Mouse (Mus musculus): ENCODE data around the gene Csad.

Gene Csad

DNA sequence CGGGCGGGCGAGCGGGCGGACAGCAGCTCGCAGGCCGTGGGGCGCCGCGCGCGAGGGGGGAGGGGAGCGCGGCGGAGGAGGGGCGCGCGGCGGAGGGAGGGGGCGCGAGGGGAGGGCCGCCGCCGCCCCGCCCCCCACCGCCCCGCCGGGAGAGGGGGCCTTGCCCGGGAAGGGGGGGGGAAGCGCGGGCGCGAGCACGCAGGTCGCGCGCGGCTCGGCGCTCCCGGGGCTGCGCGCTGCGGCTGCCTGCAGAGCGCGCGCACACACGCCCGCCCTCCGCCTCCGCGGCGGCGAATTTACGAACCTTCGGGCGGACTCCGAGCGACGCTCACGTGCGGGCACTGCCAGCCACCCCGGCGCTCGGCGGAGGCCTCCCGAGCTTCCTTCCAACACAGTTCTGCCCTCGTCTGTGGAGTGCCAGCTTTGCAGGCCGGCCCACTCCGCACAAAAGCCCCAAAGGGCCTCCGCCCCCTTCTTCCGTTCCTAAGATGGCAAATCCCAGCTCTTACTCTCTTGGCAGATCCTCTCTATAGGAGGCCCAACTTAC is 616 bp downstream of the Csad start:
- in situ Hi-C loops (cut with MboI, MseI): loop anchor here in 1 of 2 experiments (10.0 kb wide), 1 partner anchor 1449 kb away; no protein-coding TSS in a partner anchor

DNA sequence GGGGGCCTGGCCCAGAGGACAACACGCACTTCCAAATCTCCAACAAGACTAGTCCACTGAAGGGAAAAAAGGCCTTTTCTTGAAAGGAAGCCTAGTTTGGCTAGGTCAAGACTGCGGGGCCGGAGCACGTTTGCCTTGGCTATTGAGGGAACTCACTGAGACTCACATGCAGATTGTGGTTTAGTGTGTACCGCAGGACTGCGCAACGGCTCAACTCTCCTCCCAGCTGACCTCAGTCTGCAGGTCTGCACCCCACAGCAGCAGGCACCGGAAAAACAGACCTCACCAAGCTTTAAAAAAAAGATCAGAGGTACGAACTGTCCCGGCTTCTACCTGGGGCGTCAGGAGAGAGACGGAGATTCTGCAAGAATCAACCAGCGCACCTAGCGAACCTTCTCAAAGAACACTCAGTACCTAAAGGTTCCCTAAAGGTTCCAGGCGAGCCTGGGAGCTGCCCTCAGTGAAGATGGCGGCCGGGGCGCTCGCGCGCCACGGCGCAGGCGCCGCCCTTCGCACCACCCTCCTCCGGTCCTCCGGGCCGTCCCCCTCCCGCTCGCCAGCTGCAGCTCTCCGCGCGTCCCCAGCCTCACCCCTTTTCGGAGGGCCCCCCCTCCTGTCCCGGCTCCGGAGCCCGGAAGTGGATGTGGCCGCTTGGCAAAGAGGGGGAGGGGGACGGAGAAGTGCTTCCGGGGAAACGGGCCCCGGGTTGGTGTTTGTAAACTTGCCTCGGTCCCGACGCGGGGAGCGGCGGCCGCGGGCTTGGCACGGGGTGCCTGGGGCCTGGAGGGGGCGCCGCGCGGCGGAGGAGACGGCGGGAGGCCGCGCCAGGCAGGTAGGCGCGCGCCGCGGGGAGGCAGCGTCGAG is 1.3 kb downstream of the Csad start, which contains the start of gene Zfp740:
Gene Zfp740, plus strand, starts transcription at position 279 of the 864 bp plus-strand sequence.
- in situ Hi-C loops (cut with MboI, MseI): loop anchor here in 1 of 2 experiments (10.0 kb wide), 1 partner anchor 1448 kb away; no protein-coding TSS in a partner anchor

DNA sequence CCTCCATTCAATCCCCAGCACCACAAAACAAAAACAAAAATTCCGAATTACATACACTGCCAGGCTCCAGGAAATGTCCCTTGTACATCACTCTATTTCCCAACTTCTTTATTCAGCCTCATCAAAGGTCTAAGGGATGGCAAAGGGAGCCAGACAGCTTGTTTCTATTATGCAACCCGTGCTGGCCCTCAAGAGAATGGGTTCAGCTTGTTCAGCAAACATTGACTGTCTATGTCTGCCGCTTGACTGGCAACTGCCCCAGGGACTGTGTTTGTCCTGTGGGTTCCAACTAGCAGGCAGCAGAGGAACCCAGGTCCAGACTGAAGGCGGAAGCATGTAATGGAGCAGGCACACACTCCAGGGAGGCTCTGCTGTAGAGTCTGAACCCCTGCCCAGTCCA is 5.7 kb downstream of the Csad start:
- in situ Hi-C loops (cut with MboI, MseI): no loop called here

DNA sequence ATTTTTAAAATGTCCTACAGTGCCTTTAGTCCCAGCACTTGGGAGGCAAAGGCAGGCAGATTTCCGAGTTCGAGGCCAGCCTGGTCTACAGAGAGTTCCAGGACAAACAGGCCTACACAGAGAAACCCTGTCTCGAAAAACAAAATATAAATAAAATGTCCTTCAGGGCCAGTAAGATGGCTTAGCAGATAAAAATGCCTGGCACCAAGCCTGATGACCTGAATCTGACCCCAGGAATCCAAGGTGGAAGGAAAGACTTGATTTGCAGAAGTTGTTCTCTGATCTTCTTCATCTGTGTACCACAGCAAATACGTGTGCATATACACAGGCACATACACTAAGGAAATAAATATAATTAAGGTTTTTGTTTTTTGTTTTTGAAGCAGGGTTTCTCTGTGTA is 9.2 kb downstream of the Csad start:
- in situ Hi-C loops (cut with MboI, MseI): no loop called here

DNA sequence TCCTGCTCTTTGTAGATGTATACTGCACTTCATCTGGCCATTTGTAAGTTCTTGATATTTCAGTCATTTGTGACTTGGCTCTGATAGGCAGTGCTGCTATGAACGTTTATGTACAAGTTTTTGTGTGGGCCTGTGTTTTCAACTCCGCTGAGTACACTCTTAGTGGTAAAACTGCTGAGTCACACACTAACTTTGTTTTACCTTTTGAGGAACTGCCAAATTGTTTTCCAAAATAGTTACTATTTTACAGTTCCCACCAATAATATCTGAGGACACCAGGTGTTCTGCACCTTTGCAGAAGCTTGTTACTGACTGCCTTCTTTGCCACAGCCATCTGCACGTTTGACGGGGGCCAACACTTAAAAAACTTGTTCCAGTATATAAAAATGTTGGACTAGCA is 10.1 kb downstream of the Csad start:
- in situ Hi-C loops (cut with MboI, MseI): no loop called here

DNA sequence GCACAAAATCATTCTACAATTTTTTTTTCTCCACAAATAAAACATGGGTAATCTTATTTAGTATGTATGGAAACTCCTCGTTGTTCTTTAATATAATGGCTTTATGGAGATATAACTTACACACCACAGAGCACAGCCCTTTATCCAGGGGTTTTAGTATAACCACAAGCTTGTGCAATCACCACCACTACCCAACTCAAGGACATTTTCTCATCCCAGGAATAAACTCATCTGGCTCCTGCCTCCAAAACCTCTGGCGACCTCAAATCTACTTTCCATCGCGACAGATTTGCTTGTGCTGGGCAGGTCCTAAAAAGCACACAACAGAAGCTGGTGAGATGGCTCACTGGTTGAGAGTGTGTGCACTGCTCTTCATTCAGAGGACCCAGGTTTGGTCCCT is 10.9 kb downstream of the Csad start:
- in situ Hi-C loops (cut with MboI, MseI): no loop called here

DNA sequence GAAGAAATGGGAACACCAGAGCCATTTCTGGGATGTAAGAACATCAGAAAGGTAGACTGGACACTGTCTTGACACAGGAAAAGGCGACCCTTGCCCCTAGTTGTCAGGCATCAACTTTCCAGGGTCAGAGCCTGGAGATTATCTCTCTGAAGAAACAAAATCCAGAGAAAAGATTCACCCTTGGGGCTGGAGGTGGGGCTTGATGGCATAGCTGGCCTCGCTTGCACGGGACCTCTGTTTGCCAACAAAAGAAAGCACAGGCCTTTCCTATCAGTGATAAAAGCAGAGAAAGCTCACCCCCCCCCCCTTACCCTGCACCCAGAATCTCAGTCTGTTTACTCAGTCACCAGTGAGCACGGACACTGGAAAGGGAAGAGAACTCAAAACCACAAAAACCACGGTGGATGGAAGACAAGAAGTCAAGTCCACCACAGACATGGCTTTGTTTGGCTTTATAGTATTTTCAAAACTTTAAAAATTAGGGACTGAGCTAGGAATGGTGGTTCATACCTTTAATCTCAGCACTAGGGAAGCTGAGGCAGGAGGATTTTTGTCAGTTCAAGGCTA is 11.6 kb downstream of the Csad start:
- in situ Hi-C loops (cut with MboI, MseI): no loop called here

DNA sequence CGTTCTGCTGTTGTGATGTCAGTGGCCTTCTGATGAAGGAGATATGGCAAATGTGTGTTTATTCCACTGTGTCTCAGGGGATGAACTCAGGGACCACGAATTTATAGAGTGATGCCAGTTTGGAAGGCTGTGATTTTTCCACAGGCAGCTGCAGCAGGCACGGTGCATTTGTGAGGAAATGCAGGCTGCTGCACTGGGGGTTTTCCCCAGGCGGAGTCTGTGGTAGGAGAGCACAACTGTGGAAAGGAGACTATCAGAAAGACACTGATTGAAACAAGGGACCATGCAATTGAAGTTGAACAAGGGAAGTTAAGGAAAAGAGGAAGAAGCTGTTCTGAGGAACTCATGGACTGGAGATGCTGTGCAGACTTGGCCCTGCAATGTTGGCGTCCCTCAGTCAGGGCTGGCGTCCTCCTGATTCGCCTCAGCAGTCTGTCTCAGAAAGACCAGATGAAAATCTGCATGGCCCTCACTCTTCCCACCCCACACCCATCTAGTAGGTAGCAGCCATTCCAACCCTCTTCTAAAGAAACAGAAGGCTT is 12.2 kb downstream of the Csad start:
- in situ Hi-C loops (cut with MboI, MseI): no loop called here

DNA sequence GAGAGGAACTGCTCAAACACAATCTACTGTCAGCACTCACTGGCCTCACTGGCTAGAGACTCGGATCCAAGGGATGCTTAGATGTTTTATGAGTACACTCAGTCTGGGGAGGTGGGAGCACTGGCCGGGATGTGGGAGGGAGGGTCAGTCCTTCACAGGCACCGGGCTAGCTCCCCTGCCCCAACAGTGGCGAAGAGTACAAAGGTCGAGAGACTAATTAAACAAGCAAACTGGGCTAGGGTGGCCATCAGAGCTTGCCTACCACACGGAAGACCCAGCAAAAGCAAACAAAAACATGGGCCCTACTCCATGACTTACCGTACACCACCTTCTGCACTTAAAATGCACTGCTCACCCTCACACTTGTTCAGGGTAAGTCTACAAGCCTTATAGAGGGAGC is 12.8 kb downstream of the Csad start:
- in situ Hi-C loops (cut with MboI, MseI): no loop called here

DNA sequence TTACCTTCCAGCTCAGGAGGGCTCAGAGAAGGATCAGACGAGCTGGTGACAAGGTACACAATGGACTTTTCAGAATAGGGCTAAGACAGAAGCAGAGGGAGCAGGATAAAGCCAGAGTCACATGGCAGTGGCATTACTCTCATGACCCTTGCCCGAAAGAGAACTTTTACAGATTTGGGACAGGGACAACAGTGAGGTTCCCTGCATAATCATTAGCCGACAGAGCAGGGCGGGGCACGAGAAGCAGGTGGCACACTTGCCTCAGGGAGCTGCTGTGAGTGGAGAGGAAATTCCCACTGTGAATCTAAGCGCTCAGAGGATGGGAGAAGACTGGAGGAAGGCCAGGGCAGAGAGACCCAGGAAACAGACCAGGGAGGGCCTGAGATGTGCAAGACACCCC is 15.6 kb downstream of the Csad start:
- in situ Hi-C loops (cut with MboI, MseI): no loop called here

DNA sequence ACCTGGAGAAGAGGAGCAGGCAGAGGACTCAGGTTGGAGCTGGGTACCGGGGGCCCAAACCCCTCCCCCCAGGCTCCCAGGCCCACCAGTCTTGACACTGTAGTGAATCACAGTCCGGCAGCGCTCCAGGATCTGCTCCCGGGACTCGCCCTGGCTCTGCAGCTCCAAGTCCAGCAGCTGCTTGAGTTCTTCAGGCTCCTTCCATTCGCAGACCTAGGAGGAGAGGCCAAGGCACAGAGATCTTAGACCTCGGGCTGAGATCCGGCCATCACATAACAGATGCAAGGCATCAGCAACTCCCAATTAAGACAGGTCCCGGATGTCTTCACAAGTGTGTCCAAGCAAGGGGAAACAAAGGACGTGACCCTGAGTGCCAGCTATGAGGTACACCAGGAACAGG is 16.4 kb downstream of the Csad start:
- in situ Hi-C loops (cut with MboI, MseI): no loop called here

DNA sequence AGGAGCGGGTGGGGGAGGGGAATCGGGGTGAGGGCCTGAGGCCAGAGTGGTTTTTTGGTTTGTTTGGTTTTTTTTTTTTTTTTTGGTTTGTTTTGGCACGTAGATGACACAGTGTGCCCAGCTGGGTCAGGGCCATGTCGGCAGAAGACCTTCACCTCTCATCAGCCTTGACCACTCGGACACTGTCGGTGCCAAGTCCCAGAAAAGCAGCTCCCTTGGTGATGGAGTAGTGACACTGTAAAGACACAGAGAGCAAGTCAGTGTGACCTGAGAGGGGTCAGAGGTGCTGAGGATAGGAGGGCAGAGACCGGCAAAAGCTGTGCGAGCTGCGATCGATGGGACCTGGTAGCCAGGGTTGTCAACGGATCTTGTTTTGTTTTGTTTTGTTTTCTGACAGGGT is 18.3 kb downstream of the Csad start:
- in situ Hi-C loops (cut with MboI, MseI): no loop called here

DNA sequence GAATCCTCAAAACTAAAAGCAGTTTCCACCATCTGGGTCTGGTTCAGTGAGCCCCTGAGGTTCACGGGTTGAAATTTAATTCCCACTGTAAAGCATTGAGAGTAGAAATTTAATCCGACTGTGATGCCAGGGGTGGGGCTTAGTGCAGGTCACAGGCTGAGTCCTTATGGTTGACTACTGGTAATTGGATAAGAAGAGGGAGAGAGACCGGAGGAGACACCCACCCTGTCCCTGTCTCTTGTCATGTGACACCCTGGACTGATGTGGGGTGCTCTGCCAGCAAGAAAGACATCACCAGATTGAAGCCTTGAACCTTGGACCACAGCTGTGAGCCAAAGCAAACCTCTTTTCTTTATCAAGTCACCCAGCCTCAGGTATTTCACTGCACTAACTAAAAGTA is 21.4 kb downstream of the Csad start:
- in situ Hi-C loops (cut with MboI, MseI): no loop called here

DNA sequence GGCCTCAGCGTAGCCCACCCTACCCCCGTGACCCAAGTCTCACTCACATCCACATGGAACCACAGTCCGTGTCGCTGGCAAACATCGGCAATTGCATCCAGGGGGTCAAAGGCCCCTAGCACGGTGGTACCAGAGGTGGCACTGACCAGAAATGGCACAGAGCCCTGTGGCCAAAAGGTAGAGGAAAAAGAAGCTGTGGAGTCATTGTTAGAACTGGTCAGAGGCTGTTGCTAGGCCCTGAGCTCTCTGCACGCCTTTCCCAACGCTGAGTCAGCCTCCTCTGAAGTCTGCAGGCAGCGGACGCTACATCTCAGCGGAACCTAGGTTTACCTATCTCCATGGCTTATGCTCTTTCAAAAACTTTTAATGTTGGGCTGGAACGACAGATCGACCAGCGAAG is 24.6 kb downstream of the Csad start:
- in situ Hi-C loops (cut with MboI, MseI): no loop called here

DNA sequence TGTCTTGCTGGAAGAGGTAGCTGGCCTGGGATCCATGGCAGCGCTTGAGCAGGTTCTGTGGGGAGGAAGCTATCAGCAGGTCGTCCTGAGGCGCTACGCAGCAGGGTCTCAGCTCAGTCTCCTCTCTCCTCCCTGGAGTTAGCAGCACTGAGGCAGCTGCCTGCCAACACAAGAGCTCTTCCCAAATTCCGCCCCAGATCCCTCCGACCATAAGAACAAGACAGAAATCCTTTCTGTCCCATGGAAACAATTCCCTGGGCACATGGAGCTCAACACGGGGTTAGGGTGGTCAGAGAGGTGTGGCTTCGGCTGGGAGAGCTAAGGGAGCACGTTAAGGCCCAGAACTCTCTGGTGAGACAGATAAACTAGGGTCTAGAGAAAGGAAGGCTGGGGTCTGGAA is 25.4 kb downstream of the Csad start:
- in situ Hi-C loops (cut with MboI, MseI): no loop called here

DNA sequence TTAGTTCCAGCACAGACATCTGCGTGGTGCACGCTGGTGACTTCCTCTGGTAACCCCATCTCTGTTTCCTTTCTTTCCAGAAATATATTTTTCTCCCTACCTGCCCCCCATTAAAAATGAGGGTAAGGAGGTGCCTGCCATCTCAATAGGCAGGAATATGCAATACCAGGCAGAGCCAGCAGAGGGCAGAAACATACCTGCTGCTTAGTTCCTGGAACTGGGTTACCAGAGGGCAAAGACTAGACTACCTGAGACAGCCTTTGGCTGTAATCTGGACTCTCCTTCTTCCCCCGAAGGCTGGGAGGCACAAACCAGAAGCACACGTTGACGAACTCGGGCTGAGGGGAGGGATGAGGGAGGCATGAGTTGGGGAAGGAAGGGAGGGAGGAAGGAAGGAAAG is 26.2 kb downstream of the Csad start:
- in situ Hi-C loops (cut with MboI, MseI): no loop called here

DNA sequence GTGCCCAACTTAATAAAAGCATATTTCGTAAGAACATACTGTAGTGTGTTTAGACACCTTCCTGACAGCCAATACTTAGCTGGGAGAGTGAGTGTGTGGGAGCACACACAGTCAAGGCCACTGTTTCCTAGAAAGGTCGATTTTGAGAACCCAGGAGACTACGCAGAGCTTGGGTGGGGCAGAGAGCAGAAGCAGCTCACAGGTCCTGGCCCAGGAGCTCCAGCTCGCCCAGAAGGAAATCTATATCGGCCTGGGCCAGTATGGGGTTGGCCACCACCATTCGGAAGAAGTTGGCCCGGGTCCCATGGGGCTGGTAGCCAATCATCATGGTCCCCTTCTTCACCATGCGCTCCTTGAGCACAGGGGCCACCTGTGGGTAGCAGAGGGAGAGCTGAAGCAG is 27.1 kb downstream of the Csad start:
- in situ Hi-C loops (cut with MboI, MseI): no loop called here

DNA sequence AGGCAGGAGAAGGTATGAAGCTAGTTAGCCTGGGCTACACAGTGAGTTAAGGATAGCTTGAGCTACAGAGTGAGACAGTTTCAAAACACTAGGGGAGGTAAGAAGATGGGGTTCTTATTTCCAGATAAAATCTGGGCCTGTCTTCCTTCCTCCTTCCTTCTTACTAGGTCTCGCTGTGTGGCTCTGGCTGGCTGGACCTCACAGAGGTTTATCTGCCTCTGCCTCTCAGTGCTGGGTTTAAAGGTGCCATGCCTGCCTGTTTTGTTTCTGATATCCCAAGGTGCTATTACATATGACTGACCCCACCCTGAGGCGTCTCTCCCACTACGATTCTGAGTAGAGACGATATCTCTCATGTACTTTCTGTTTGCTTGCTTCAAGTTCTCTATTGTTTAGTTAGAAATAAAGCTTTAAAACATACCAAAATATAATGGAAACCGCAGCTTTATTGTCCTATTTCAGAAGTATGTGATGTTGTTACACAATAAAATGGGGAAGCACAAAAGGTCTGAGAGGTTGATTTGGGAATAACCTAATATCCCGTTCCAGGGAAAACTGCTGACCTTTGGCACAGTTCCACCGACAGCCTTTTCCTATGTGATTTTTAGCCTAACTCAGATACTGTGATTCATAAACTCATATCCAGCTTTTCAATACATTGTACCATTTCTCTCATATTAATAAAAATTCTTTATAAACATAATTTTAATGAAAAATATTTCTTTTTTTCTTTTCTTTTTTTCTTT is 27.8 kb downstream of the Csad start:
- in situ Hi-C loops (cut with MboI, MseI): no loop called here

DNA sequence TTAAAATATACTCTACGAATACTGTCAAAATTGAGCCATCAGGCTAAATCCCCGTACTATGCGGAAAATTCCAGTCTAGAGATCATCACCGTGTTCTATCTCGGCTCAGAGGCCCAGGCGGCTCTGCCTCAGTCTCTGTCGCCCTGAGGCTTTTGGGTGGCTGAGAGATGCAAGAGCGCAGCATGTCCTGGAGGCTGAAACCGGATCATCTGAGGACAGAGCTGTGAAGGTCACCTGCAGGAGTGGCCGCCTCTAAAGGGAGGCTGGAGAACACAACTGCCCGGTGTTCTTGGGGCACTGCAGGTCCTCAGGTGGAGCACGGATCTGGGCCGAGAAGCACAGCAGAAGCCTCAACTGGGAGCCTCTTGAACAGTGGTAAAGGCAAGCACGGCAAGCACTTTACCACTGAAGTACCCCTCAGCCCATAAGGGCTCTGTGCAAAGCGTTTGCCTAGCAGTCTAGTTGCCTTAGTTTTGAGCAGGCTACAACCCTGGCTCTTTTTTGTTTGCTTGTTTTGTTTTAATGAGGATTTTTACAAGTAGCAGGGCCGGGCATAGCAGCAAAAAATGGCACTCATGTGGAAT is 28.7 kb downstream of the Csad start:
- in situ Hi-C loops (cut with MboI, MseI): no loop called here

DNA sequence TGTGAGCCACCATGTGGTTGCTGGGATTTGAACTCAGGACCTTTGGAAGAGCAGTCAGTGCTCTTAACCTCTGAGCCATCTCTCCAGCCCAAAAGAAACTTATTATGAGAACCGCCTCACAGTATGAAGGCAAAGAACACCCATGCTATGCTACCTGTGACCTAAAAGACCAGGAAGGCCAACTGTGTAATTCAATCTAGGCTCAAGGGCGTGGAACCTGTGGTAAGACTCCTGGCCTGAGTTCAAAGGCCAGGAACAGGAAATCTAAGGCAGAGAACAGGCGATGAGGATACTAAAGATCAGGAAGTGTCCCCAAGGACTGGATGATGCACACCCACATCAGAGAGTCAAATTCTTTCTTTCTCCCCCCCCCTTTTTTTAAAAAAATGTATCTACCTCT is 30.9 kb downstream of the Csad start:
- in situ Hi-C loops (cut with MboI, MseI): no loop called here

DNA sequence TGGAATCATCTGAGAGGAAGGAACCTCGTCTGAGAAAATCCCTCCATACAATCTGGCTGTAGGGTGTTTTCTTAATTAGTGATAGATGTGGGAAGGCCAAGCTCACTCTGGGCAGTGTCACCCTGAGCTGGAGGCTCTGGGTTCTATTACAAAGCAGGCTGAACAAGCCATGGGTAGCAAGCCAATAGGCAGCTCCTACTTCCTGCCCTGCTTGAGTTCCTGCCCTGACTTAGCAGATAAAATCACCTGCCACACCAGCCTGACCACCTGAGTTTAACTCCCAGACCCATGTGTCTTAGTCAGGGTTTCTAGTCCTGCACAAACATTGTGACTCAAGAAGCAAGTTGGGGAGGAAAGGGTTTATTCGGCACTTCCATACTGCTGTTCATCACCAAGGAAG is 35.5 kb downstream of the Csad start:
- in situ Hi-C loops (cut with MboI, MseI): no loop called here

DNA sequence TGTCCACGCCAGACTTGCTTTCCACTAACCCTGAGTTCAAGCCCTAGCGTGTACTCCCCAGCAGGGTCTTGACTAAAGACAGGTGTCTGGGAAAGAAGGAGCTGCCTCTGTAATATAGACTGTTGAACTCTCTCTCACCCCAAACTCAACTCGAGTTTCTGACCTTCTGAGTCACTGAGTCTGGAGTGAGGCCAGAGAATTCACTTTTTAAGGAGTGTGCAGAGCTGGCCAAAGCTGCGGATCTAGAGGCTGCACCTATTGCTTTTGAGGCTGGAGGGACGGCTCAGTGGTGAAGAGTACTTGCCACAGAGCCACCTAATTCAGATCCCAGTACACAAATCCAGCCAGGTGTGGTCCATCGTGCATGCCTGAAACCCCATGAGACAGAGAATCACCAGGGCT is 36.9 kb downstream of the Csad start:
- in situ Hi-C loops (cut with MboI, MseI): no loop called here

Data from T-helper 17 cell (primary cell).